Mouse (Mus musculus) kidney, adult 2 months (tissue): ENCODE data around the gene Mamstr. TPM values are rescaled to one million over a fixed set of nuclear protein-coding genes. Genes with fewer than 3 reads are reported as not detected.
A peak's percentile ranks its signal among the peaks of the same experiment; 100 is the strongest.
"Not testable (repeated sequence)": the region's sequence is repeated elsewhere in the genome, so short reads cannot be mapped to it uniquely, and the experiment has no call there.

ENCODE experiments used
- DNase-seq: peaks from one replicate; pipeline ENCODE4 v3.0.0; 2021
- H3K27ac ChIP-seq: fragments of 200-500 bp; 2 replicates; pipeline ENCODE4 v1.5.1; 2012; ENCODE audit warnings: low read depth, low read length, control low read depth, inconsistent platforms; ENCODE audit not compliant: insufficient read depth
- H3K27me3 ChIP-seq: fragments of 200-500 bp; replicated peaks from 2 replicates; pipeline ENCODE4 v1.6.1; 2012; ENCODE audit warnings: mild to moderate bottlenecking, moderate library complexity, low read length, inconsistent platforms; ENCODE audit not compliant: control insufficient read depth, insufficient read depth
- H3K36me3 ChIP-seq: fragments of 200-500 bp; 2 replicates; pipeline ENCODE4 v1.6.1; 2012; ENCODE audit warnings: mild to moderate bottlenecking, moderate library complexity, low read length, inconsistent platforms; ENCODE audit not compliant: control insufficient read depth, insufficient read depth
- H3K4me1 ChIP-seq: fragments of 200-500 bp; 2 replicates; pipeline ENCODE4 v1.6.1; 2011; ENCODE audit warnings: low read length; ENCODE audit not compliant: control insufficient read depth, insufficient read depth
- H3K4me3 ChIP-seq: fragments of 200-500 bp; 2 replicates; pipeline ENCODE4 v1.5.1; 2011; ENCODE audit warnings: mild to moderate bottlenecking, low read depth, low read length, control low read depth; ENCODE audit not compliant: insufficient read depth
- CTCF ChIP-seq: fragments of 200-500 bp; conservative IDR thresholded peaks from 2 replicates; pipeline ENCODE4 v1.5.1; 2011; ENCODE audit warnings: low read depth, mild to moderate bottlenecking, control low read depth, low read length, moderate library complexity, mixed read lengths; ENCODE audit not compliant: insufficient read depth, insufficient read length
- POLR2A ChIP-seq: fragments of 200-500 bp; IDR thresholded peaks from one replicate; pipeline ENCODE4 v1.6.1; 2011; ENCODE audit warnings: low read depth, low read length, control low read depth
- WGBS: fragments of 180-500 bp; shearing (Covaris S2); methylation state at CpG from one replicate; pipeline ENCODE4 v1.1.7; 2018; 5-methylcytosine and 5-hydroxymethylcytosine counted together
- polyA plus RNA-seq: library from polyadenylated mRNA; depleted of rRNA; stranded (reverse); fragments of >200 nt; gene quantifications from 2 replicates; pipeline ENCODE4 v1.2.3, GENCODE M21; 2012

Mamstr gene
- polyA plus RNA-seq, 1 experiment = 2.5 TPM

- TF ChIP-seq POLR2A (no peak), CTCF (no peak)
- H3K27me3 ChIP-seq = no peaks in the 10 kb centered on the region
- WGBS = 48% methylated on average over 17 of the region's 17 CpGs
- no peak overlapping the region for H3K27ac ChIP-seq
- H3K4me3 ChIP-seq = no peak overlapping the region
- DNase-seq = no peak
- no peaks in the 10 kb centered on the region for H3K36me3 ChIP-seq
- no peaks in the 10 kb centered on the region for H3K4me1 ChIP-seq
Measured at GRCm38 (mm10) chr7:45654424-45655047, 14.8 kb downstream of the Mamstr start.

- H3K4me1 ChIP-seq = no peaks in the 10 kb centered on the region
- WGBS = 69% methylated on average over 11 of the region's 11 CpGs
- no peak overlapping the region for H3K4me3 ChIP-seq
- no peaks in the 10 kb centered on the region for H3K36me3 ChIP-seq
- DNase-seq = no peak
- H3K27ac ChIP-seq = no peak overlapping the region
- TF ChIP-seq CTCF (no peak), POLR2A (no peak)
- no peaks in the 10 kb centered on the region for H3K27me3 ChIP-seq
Measured at GRCm38 (mm10) chr7:45660746-45661478, 21.1 kb downstream of the Mamstr start.

- H3K4me3 ChIP-seq, DNase-seq, H3K27ac ChIP-seq, H3K4me1 ChIP-seq, H3K36me3 ChIP-seq, H3K27me3 ChIP-seq: not testable (repeated sequence)
- WGBS = 98% methylated on average over 6 of the region's 6 CpGs
Measured at GRCm38 (mm10) chr7:45661702-45662101, 21.9 kb downstream of the Mamstr start.

- Histone ChIP-seq H3K27me3 (no peaks in the 10 kb centered on the region), H3K36me3 (no peaks in the 10 kb centered on the region), H3K27ac (no peak overlapping the region), H3K4me1 (no peaks in the 10 kb centered on the region), H3K4me3 (no peak overlapping the region)
- no peak for DNase-seq
- TF ChIP-seq CTCF (no peak), POLR2A (no peak)
- WGBS = 41% methylated on average over 13 of the region's 13 CpGs
Measured at GRCm38 (mm10) chr7:45665303-45666138, 25.7 kb downstream of the Mamstr start.

- Histone ChIP-seq H3K27ac (no peak within 1 kb of the TSS), H3K4me1 (no peaks in the 10 kb centered on the region), H3K27me3 (no peaks in the 10 kb centered on the region), H3K36me3 (no peaks in the 10 kb centered on the region), H3K4me3 (no peak within 1 kb of the TSS)
- DNase-seq = no peak
- TF ChIP-seq CTCF (no peak), POLR2A (no peak)
- WGBS = 66% methylated on average over 7 of the region's 7 CpGs
Measured at GRCm38 (mm10) chr7:45666161-45666560, 26.4 kb downstream of the Mamstr start, which contains the start of gene Fut2. Gene Fut2, minus strand, starts transcription at chr7:45666394.

- TF ChIP-seq POLR2A (no peak), CTCF (no peak)
- 86% methylated on average over 14 of the region's 14 CpGs for WGBS
- Histone ChIP-seq H3K36me3 (no peaks in the 10 kb centered on the region), H3K4me3 (no peak overlapping the region), H3K4me1 (no peaks in the 10 kb centered on the region), H3K27me3 (no peaks in the 10 kb centered on the region), H3K27ac (no peak overlapping the region)
- DNase-seq = no peak
Measured at GRCm38 (mm10) chr7:45667761-45668160, 28.0 kb downstream of the Mamstr start.

- no peaks in the 10 kb centered on the region for H3K36me3 ChIP-seq
- WGBS = 97% methylated on average over 9 of the region's 9 CpGs
- no peaks in the 10 kb centered on the region for H3K4me1 ChIP-seq
- no peak overlapping the region for H3K4me3 ChIP-seq
- no peaks in the 10 kb centered on the region for H3K27me3 ChIP-seq
- DNase-seq = no peak
- TF ChIP-seq POLR2A (no peak), CTCF (peak; percentile 38)
- no peak overlapping the region for H3K27ac ChIP-seq
Measured at GRCm38 (mm10) chr7:45668921-45669320, 29.1 kb downstream of the Mamstr start.
